Mouse (Mus musculus) embryonic fibroblast, embryonic 13.5 days (primary cell): ENCODE measurements at regions not wholly inside any gene's neighbourhood (a gene's known extent, or its start where the extent isn't known, plus 50 kb on each side); places are given as distances from the start of the nearest gene placed in this dataset.

Source experiments
- H3K27ac ChIP-seq: 2 replicates; pipeline ENCODE4 v1.5.1; 2012; ENCODE audit warnings: low read length, control low read depth, inconsistent platforms; ENCODE audit not compliant: insufficient read depth
- H3K4me1 ChIP-seq: 2 replicates; pipeline ENCODE4 v1.6.1; 2011; ENCODE audit warnings: low read length; ENCODE audit not compliant: control insufficient read depth, insufficient read depth
- H3K4me3 ChIP-seq: 2 replicates; pipeline ENCODE4 v1.5.1; 2011; ENCODE audit warnings: mild to moderate bottlenecking, control low read depth, low read length; ENCODE audit not compliant: insufficient read depth
- CTCF ChIP-seq: IDR thresholded peaks from 2 replicates; pipeline ENCODE4 v1.5.1; 2011; ENCODE audit warnings: mild to moderate bottlenecking, control low read depth, low read length, moderate library complexity, borderline replicate concordance; ENCODE audit not compliant: insufficient read depth
- POLR2A ChIP-seq: IDR thresholded peaks from 2 replicates; pipeline ENCODE4 v1.6.1; 2011; ENCODE audit warnings: low read depth, mild to moderate bottlenecking, control low read depth, low read length, moderate library complexity

- no peak overlapping the region for H3K4me3 ChIP-seq
- peak overlapping the region; percentile 41; the same call in 1 of the 2 replicates for H3K27ac ChIP-seq
- 0 out of 2 replicates have a peak, but pooled peaks cover 4% of the 10 kb centered on the region for H3K4me1 ChIP-seq
- TF ChIP-seq POLR2A (no peak), CTCF (no peak)
Measured at GRCm38 (mm10) chr14:68719429-68720160, 574.5 kb downstream of the Synb start.

GRCm38 (mm10) chr14:68718846-68719245 is 575.3 kb downstream of the Synb start:
- Histone ChIP-seq H3K27ac (peak overlapping the region; percentile 41; the same call in 1 of the 2 replicates), H3K4me3 (no peak overlapping the region), H3K4me1 (0 out of 2 replicates have a peak, but pooled peaks cover 4% of the 10 kb centered on the region)
- TF ChIP-seq CTCF (no peak), POLR2A (no peak)
